Comparison of ENCODE assay signal across 16 mouse cellular contexts in genomic region chr1:165113700-165114099, GRCm38 (mm10). TPM values are rescaled to one million over a fixed set of nuclear protein-coding genes. Genes with fewer than 3 reads are reported as not detected.
DNase-seq lines count a peak whose midpoint lies in the region; ATAC-seq lines count a peak whose summit lies in the region.
"Had no signal": no experiment of that assay in that cellular context is flagged by ENCODE, and none has a peak within 500 bp of the region (broad histone marks: within the 10 kb centered on the region; RNA-seq: fewer than 3 reads in every experiment).

No protein-coding gene starts in this region.

- H3K9me3 ChIP-seq in hindbrain, embryonic 15.5 days, result no peaks in the 10 kb centered on the region
- H3K9me3 ChIP-seq in hindbrain, embryonic 12.5 days (replicated peaks), result no peaks in the 10 kb centered on the region
- H3K9me3 ChIP-seq in embryonic facial prominence, embryonic 13.5 days, result no peaks in the 10 kb centered on the region
- no peaks in the 10 kb centered on the region for H3K9me3 ChIP-seq in midbrain, embryonic 14.5 days (ENCODE audit: control insufficient read depth, low read length)
- H3K9me3 ChIP-seq: embryonic facial prominence, embryonic 12.5 days; liver, embryonic 15.5 days had no signal

- H3K36me3 ChIP-seq in hindbrain, embryonic 15.5 days, result no peaks in the 10 kb centered on the region
- H3K36me3 ChIP-seq in hindbrain, embryonic 12.5 days, result no peaks in the 10 kb centered on the region
- no peaks in the 10 kb centered on the region for H3K36me3 ChIP-seq in embryonic facial prominence, embryonic 13.5 days
- H3K36me3 ChIP-seq in midbrain, embryonic 14.5 days (ENCODE audit: control insufficient read depth, insufficient read depth, low read length), result no peaks in the 10 kb centered on the region
- H3K36me3 ChIP-seq: embryonic facial prominence, embryonic 12.5 days; liver, embryonic 15.5 days had no signal

- H3K4me2 ChIP-seq in hindbrain, embryonic 15.5 days, result no peak overlapping the region
- no peak overlapping the region for H3K4me2 ChIP-seq in hindbrain, embryonic 12.5 days (replicated peaks)
- H3K4me2 ChIP-seq in embryonic facial prominence, embryonic 13.5 days, result peak overlapping the region; percentile 18; the same call in 1 of the 2 replicates
- H3K4me2 ChIP-seq in midbrain, embryonic 14.5 days (ENCODE audit: low read length), result no peak overlapping the region
- H3K4me2 ChIP-seq: embryonic facial prominence, embryonic 12.5 days had no signal

- peaks cover 10% of the 10 kb centered on the region for H3K4me1 ChIP-seq in hindbrain, embryonic 15.5 days (replicated peaks)
- peaks cover 6% of the 10 kb centered on the region for H3K4me1 ChIP-seq in hindbrain, embryonic 12.5 days
- peaks cover 16% of the 10 kb centered on the region; the same call in 1 of the 2 replicates for H3K4me1 ChIP-seq in embryonic facial prominence, embryonic 13.5 days
- 0 out of 2 replicates have a peak, but pooled peaks cover 3% of the 10 kb centered on the region for H3K4me1 ChIP-seq in midbrain, embryonic 14.5 days (ENCODE audit: control insufficient read depth, insufficient read depth, low read length)

- H3K27me3 ChIP-seq in hindbrain, embryonic 15.5 days, result no peaks in the 10 kb centered on the region
- H3K27me3 ChIP-seq in hindbrain, embryonic 12.5 days, result 0 out of 2 replicates have a peak, but pooled peaks cover 4% of the 10 kb centered on the region
- H3K27me3 ChIP-seq in embryonic facial prominence, embryonic 13.5 days, result no peaks in the 10 kb centered on the region
- H3K27me3 ChIP-seq in midbrain, embryonic 14.5 days (ENCODE audit: control insufficient read depth, insufficient read depth, low read length), result no peaks in the 10 kb centered on the region
- H3K27me3 ChIP-seq: embryonic facial prominence, embryonic 12.5 days; megakaryocyte, embryonic 14.5 days had no signal

- DNase-seq in embryo, embryonic 10 days (ENCODE audit: low spot score), result peak; percentile 17
- DNase-seq in embryo, embryonic 9.5 days (ENCODE audit: extremely low spot score), result no peak
- DNase-seq in midbrain, embryonic 14.5 days, result no peak
- DNase-seq in cerebellum, postnatal 4 days (ENCODE audit: low spot score in 2 of 2), result no peak
- DNase-seq in thymus, postnatal 14 days, result no peak
- DNase-seq: gastrocnemius, adult 2 months; kidney, adult 18-20 months; layer of hippocampus, postnatal 36 days; spleen, adult 18-20 months; thymus, postnatal 4 days had no signal

- WGBS in hindbrain, embryonic 15.5 days, result 27% methylated on average over 11 of the region's 11 CpGs
- WGBS in hindbrain, embryonic 12.5 days, result 32% methylated on average over 11 of the region's 11 CpGs
- WGBS in embryonic facial prominence, embryonic 13.5 days, result 23% methylated on average over 11 of the region's 11 CpGs
- 38% methylated on average over 11 of the region's 11 CpGs for WGBS in midbrain, embryonic 14.5 days

- H3K4me3 ChIP-seq in hindbrain, embryonic 15.5 days, result no peak overlapping the region
- no peak overlapping the region for H3K4me3 ChIP-seq in hindbrain, embryonic 12.5 days
- H3K4me3 ChIP-seq in embryonic facial prominence, embryonic 13.5 days, result no peak overlapping the region
- no peak overlapping the region for H3K4me3 ChIP-seq in midbrain, embryonic 14.5 days (replicated peaks; ENCODE audit: low read depth, low read length)
- H3K4me3 ChIP-seq: embryonic facial prominence, embryonic 12.5 days; gastrocnemius, adult 2 months; liver, embryonic 15.5 days; megakaryocyte, embryonic 14.5 days had no signal

- 0 out of 2 replicates have a peak, but pooled peaks have one; percentile 40 for ATAC-seq in hindbrain, embryonic 15.5 days (ENCODE audit: low FRiP score, low read depth)
- ATAC-seq in hindbrain, embryonic 12.5 days (ENCODE audit: low FRiP score), result no peak
- ATAC-seq in embryonic facial prominence, embryonic 13.5 days (ENCODE audit: insufficient number of reproducible peaks, insufficient read depth, low FRiP score, low TSS enrichment, low read depth), result no peak
- ATAC-seq in midbrain, embryonic 14.5 days (ENCODE audit: low FRiP score, low TSS enrichment), result no peak

- peak overlapping the region; percentile 48; the same call in 1 of the 2 replicates for H3K27ac ChIP-seq in hindbrain, embryonic 15.5 days (replicated peaks)
- H3K27ac ChIP-seq in hindbrain, embryonic 12.5 days, result no peak overlapping the region
- H3K27ac ChIP-seq in embryonic facial prominence, embryonic 13.5 days, result no peak overlapping the region
- peak overlapping the region; percentile 32; the same call in 1 of the 2 replicates for H3K27ac ChIP-seq in midbrain, embryonic 14.5 days (replicated peaks; ENCODE audit: low read depth, low read length)
- H3K27ac ChIP-seq: embryonic facial prominence, embryonic 12.5 days; gastrocnemius, adult 2 months had no signal

- H3K9ac ChIP-seq in hindbrain, embryonic 15.5 days, result no peak overlapping the region
- no peak overlapping the region for H3K9ac ChIP-seq in hindbrain, embryonic 12.5 days
- H3K9ac ChIP-seq in embryonic facial prominence, embryonic 13.5 days, result 0 out of 2 replicates have a peak overlapping the region, but pooled peaks have one; percentile 40
- H3K9ac ChIP-seq in midbrain, embryonic 14.5 days (replicated peaks; ENCODE audit: low read length), result 0 out of 2 replicates have a peak overlapping the region, but pooled peaks have one; percentile 17
- H3K9ac ChIP-seq: embryonic facial prominence, embryonic 12.5 days; liver, embryonic 15.5 days had no signal

RNA-seq across cellular contexts. Expression of gene Tbx19, which starts 46.9 kb away (rescaled TPM):
- polyA plus RNA-seq in hindbrain, embryonic 15.5 days (2015; fragmentation: Nextera tagmentation; extraction: Ambion mirVana), result not detected in 2 replicates
- not detected in 2 replicates for polyA plus RNA-seq in hindbrain, embryonic 12.5 days (2016; fragmentation: Nextera tagmentation; extraction: Ambion mirVana)
- polyA plus RNA-seq in embryonic facial prominence, embryonic 13.5 days (2015; fragmentation: Nextera tagmentation; extraction: Ambion mirVana), result not detected in 2 replicates
- not detected in 2 replicates for polyA plus RNA-seq in midbrain, embryonic 14.5 days (2014; fragmentation: Nextera tagmentation; extraction: Ambion mirVana)
- polyA plus RNA-seq: embryonic facial prominence, embryonic 12.5 days; liver, embryonic 15.5 days had no signal

Comparison
In these comparisons a context has a peak if more than half of its experiments do, and no peak if none do; other contexts are left out.
1. H3K27ac ChIP-seq: peak in hindbrain, embryonic 15.5 days (single experiment) and midbrain, embryonic 14.5 days (single experiment); none in hindbrain, embryonic 12.5 days (single experiment) and embryonic facial prominence, embryonic 13.5 days (single experiment).
2. H3K9ac ChIP-seq: peak in embryonic facial prominence, embryonic 13.5 days (single experiment) and midbrain, embryonic 14.5 days (single experiment); none in hindbrain, embryonic 15.5 days (single experiment) and hindbrain, embryonic 12.5 days (single experiment).